Mouse (Mus musculus) MEL (cell line): ENCODE results near the gene Dyrk3.
A peak's percentile ranks its signal among the peaks of the same experiment; 100 is the strongest.

ENCODE experiments used
- CHD1 ChIP-seq: IDR thresholded peaks from 2 replicates; pipeline ENCODE4 v1.6.1; 2012; ENCODE audit warnings: low read depth, mild to moderate bottlenecking, inconsistent platforms, low read length, improper control_type of control experiment
- USF1 ChIP-seq: IDR thresholded peaks from 2 replicates; pipeline ENCODE4 v1.6.1; 2014; ENCODE audit warnings: low read depth, mild to moderate bottlenecking, inconsistent platforms, low read length, improper control_type of control experiment, moderate library complexity

- TF ChIP-seq CHD1 (no peak), USF1 (peak; percentile 95)
Observed at GRCm38 (mm10) chr1:131125987-131126744, 12.0 kb downstream of the Dyrk3 start.
